Mouse (Mus musculus) G1E (cell line): ENCODE data around the gene Ctsc.

Experiments used
- CTCF ChIP-seq: IDR thresholded peaks from 2 replicates; pipeline ENCODE4 v1.5.1; 2012; ENCODE audit warnings: low read depth, low read length, inconsistent platforms, mixed read lengths
- GATA1 ChIP-seq: IDR thresholded peaks from 2 replicates; pipeline ENCODE4 v1.6.1; 2012; ENCODE audit warnings: borderline replicate concordance, low read length, inconsistent platforms, mixed read lengths
- POLR2AphosphoS5 ChIP-seq: IDR thresholded peaks from 2 replicates; pipeline ENCODE4 v1.6.1; 2012; ENCODE audit warnings: low read depth, low read length, inconsistent platforms; ENCODE audit not compliant: insufficient replicate concordance
- TAL1 ChIP-seq: conservative IDR thresholded peaks from 2 replicates; pipeline ENCODE4 v1.6.1; 2012; ENCODE audit warnings: low read depth, low read length, inconsistent platforms, mixed read lengths

DNA sequence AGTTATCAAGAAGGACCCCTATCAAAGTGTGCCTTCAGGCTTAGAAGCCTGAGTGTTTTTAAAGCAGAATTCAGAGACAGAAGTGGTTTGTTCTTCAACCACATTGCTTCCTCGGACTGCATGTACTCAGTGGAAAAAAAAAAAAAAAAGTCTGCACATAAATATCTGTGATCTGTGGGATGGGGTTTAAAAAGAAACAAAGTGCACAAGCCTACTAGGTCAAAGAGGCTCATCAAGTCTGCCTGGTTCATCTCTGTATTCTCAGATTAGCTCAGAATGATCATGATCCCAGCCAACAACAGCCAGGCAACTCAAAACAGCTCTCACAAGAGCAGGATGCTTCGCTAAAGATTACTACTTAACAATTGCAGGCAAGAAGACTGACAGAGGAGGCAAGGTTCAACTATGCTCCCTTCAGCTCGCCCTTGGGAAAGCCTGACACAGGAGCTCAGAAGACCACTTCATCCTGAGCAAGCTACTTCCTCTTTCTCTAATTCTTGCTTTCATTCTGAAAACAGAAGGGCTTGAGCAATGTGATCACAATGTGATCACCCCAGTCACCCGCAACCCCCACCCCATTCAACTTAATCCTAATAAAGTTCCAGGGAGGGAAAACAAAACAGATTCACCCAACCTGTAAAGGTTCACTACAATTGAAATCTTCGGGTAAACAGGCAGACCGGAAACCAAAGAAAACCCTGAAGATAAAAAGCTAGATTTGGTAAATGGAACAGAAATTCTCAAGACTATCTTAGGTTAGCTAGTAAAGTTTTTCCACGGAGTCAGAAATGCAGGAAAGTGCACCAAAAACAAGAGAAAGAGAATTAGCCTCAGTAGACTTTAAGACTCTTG is 745 bp upstream of the Ctsc start:
- TF ChIP-seq TAL1 (no peak), CTCF (no peak), POLR2AphosphoS5 (no peak), GATA1 (no peak)
